Mouse (Mus musculus) layer of hippocampus, adult 18-20 months (tissue): ENCODE measurements around the gene Cntrl. TPM values are rescaled to one million over a fixed set of nuclear protein-coding genes. Genes with fewer than 3 reads are reported as not detected.

Experiments used
- DNase-seq, 2 experiments: peaks; one replicate each; pipeline ENCODE4 v3.0.0; 2022; ENCODE audit warnings: low spot score in 2 of 2
- long read RNA-seq: library from polyadenylated mRNA; stranded (forward); transcript quantifications from one replicate; pipeline ENCODE4 v2.0.0, GENCODE M21; 2021
- total RNA-seq, 2 experiments: library from RNA; stranded (reverse); gene quantifications; 2 replicates each; pipeline ENCODE4 v1.2.3; 2021

The Cntrl gene
- total RNA-seq: 1 to 10 TPM; 9.1 to 10.0 TPM
- long read RNA-seq, partial matches to known transcripts: 4 of 7 reads
- long read RNA-seq, other reads (novel, unspliced or antisense): 3 of 7 reads

DNA sequence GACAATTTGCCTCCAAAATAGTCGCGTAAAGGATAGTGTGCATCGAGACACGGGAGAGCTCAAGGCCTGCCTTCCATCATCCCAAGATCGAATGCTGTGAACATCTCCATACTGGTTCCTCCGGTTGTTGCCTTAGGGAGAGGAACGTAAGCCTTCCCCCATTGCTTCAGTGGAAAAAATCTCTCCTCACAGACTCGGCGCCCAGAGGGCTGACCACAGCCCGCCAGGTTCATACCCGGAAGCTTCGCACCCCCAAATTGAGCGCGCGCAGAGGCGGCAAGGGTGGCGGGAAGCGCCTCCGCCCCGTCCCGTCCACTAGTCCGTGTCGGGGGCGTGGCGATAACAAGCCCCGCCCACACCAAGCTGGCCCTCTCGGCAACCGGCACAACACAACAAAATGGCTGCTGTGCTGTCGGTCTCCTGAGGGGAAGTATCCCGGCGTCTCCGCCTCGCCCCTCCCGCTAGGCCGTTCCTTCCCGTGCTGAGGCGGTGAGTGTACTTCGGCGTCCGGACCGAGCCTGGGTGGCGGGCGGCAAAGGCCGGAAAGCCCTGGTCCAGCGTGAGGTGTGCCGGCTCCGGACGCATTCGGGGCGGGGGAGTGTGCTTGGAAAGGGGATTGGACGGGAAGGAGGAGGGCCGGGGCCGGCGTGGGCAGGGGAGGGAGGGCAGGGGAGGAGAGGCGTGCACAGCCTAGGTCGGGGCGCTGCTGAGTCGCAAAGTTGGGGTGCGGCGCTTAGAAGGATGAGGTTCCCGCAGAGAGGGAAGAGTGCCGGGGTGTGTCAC, at the start of gene Cntrl:
Cntrl (plus strand) TSS at position 352 of the 783 bp plus-strand sequence.
- DNase-seq: peak; percentile 88 to 95

DNA sequence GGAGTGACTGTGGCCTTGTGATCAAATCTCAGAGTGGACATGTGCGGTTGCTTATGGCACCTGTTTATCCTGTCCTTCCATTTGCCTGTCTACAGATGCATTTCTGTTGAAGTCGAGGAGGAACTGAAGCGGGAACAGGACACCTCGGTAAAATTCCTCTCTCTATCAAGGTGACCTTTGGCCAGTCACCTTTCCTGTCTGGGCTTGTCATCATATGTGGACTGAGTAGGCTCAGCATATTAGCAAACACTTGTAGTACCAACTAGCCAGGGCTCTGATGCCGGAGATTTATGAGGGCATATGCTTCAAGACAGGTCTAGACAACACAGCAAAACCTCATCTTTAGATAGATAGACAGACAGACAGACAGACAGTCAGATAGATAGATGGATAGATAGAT, 49.0 kb upstream of the Cntrl start:
- no peak for DNase-seq

DNA sequence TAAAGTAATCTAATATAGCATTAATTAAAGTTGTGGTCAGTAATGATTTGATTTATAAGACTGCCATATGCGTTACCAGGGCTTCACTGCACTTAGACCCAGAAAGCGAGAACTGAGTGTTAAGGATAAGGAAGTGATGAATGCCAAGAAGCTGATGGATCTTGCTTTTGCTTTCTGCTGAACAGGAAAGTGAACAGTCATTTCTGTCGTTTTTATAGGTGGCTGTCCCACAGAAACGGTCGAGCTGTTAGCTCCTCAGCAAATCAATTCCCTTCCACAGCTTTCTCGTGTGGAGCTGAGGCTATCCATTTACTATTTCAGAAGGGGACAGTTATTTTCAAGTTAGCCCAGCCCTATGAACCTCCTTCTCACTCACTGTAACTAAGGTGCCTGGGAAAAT, 48.4 kb upstream of the Cntrl start:
- DNase-seq: no peak

DNA sequence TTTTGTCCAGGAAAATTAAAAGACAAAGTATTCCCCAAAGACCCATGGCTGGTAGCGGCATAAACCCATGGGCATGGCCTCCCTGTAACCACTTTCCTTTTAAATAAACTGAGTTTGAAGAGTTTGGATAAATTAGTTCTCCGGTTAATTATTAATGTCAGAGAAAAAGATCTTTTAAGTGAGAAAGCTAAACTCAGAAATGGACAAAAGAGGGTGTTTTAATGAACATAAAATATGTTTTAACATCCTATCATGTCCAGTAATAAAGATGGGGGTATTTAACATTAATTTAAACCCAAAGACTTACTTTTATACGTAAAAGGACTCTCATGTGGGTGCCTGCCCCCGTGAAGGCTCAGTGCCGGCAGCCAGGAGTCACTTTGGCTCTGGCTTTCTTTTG, 48.0 kb upstream of the Cntrl start, which contains the start of gene Hc:
Hc (minus strand) TSS at position 101 of the 400 bp plus-strand sequence.
- no peak for DNase-seq

DNA sequence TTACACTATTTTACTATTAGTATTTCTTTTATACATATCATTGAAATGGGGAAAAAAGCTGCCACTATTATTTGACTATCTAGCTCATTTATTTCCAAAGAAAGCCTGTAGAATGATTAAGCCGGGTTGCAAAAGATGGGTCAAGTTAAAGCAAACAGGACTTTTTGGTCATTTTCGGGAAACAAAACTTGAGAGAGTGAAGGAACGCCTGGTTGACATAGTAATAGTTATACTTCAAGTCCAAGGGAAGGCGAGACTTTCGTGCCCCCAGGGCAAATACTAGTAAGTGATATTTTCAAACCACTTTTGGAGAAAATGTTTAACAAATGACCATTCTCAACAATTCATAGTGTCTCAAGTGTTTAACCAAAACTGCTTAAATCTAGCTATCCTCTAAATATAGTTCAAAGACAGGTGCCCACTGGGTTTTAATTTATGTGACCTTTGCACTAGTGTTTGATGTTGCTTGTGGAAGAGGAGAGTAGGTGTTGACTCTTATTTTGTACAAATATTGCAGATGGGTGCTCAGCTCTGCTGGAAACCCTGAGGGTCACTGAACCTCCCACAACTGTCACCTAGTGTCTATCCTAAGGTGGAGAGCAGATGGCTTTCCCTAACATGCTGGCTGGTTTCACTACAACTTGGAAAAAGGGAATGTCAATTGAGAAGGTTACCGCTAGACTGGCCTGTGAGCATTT, 45.8 kb upstream of the Cntrl start:
- DNase-seq: no peak

DNA sequence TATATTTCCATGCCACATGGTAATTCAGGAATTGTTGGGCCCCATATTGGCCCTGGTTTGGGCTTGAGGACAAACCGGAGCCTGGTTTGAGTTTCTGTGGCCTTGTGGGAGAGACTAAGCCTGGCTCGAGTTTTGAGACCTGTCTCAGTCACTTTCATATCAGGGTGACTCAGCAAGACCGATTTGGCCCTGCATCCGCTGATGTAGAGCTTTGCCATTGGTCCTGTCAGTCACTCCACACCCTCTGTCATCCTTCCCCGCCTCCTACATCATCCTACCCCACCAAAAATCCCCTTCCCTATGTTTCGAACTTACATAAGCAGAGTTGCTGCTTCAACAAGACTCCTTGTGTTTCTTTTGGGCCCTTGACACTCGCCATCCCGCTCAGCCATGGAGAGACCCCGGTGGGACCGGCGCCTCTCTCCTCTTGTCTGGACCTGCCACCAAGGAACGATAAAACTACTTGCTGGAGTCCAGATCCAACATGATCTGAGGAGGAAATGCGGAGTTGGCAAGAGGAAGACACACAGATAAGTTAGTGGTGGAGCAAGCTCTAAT, 42.7 kb upstream of the Cntrl start:
- no peak for DNase-seq

DNA sequence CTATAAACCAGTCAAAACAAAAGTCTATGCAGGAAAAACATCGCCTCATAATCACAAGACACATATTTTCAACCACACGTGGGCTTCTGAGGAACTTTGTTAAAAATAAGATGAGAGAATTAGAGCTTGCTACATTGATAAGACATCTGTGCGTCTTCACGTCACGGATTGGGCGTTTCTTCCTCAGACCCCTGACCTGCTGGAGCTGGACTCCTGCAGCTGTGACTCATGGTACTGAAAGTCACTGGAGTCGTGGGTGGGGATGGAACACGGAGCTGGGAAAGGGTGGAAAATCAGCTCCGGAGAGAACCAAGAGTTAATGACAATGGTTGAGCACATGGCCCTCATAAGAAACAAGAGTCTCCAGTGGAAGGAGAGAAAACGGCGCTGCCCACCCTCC, 42.2 kb upstream of the Cntrl start:
- no peak for DNase-seq

DNA sequence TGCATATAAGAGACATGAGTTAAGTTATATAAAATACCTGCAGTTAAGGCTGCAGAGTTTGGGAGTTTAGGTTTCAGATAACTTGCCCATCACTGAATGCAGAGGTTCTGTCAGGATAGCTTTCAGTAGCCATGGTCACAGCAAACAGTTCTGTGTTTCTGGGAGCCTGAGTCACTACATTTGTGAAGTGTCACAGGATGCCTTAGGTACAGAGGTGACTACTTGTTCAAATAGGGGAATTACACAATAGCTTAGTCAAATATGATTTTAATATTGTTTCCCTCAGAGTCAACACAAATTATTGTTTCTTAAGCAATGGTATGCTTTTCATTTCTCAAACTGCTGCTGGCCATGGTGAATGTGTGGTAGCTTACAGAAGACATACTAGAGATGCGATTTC, 40.2 kb upstream of the Cntrl start:
- no peak for DNase-seq

DNA sequence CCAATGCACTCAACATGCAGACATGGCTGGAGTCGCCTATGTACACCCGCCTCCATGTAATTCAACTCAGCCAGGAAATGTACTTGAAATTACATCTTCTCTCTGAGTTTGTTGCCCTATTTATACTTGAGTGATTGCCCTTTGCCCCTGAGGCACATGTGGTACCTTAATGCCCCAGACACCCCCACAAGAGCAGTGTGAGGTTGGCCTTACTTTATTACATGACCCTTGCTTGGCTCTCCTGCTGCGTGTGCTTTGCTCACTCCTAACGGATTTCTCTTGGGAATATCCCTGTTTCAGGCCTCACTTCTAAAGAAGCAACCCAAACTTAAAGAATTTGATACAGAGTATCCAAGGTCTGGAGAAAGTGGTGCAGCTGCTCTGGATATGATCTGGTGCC, 39.0 kb upstream of the Cntrl start:
- no peak for DNase-seq

DNA sequence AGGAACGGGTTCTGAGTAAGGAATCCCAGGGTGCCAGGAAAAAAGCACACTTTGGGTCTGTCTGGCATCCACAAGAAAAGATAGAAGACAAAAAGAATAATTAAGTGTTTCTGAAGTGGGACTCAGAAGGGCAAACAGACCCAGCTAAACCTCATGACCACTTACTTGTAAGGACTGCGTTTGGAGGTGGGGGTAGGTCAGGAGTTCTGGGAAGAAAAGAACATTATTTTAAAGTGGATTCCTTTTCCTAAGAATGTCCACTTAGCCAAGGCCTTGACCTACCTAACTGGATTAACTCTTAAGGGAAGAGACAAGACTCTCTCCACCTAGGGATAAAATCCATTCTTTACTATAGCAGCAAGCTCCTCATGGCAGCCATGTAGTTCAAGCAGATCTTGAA, 36.7 kb upstream of the Cntrl start:
- no peak for DNase-seq

DNA sequence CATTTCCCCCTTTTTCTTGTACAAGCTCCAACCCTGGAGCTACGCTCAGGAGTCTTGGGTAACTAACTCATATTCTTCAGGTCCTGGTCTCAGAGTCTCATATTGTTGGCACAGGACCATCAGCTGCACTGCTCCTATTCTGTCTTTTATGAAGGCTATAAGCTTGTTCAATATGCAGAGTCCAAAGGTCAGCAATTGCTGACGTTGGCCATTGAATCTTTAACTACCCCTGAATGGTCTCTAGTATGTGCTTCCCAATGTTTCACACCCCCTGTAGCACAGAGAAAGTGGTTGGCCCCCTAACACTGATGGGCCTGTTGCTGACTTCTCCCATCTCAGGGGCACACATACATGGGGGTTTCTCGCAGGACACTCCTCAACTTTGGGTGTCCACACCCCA, 35.0 kb upstream of the Cntrl start:
- DNase-seq: no peak

DNA sequence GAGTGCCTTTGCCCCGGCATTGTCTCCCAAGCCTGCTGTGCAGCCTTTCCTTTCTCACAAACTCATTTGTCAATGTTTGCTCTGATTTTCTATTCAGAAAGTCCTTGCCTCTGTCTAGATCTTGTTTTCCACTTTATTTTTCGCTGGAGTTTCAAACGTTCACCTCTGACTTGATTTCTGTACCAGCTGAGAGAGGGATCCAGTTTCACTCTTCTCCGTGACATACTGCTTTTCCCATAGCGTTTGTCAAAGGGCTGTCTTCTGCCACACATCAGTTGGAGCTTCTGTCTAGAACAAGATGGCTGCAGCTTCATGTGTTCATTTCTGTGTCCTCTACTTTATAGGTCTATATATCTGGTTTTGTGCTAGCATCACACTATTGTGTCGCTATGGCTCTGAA, 30.1 kb upstream of the Cntrl start:
- no peak for DNase-seq

DNA sequence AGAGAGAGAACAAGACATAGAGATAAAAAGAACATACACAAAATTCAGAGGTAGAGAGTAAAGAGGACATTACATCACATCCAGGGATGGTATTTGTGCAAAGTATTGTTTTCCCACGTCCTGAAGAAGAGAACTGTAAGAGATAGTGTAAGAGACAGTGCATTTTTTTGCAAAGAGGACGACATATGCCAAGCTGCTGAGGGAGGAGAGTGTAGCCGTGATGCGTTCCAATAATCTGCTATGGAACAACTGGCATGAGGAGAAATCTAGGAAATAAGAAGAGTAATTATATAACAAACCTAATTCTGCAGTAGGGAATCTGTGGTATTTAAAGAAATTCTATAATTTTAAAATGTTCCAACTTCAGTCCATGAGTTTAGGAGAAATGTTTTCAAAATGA, 21.9 kb upstream of the Cntrl start:
- DNase-seq: peak; percentile 31 to 53

DNA sequence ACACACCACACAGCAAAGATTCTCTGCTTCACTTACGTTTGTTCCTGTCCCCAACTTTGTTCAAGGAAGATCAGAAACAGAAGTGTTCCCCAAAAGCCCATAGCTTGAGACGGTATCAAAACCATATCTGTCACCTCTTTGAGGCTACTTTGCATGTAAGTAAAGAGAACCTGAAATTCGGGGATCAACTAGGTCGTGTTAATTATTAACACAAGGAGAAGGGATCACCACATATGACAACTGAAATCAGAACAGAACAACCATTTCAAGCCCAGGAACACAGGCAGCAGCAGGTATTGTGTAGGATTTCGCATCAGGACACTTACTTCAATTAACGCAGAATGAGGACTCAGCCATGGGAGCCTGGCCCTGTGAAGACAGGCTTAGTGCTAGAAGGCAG, 8.8 kb upstream of the Cntrl start:
- no peak for DNase-seq

DNA sequence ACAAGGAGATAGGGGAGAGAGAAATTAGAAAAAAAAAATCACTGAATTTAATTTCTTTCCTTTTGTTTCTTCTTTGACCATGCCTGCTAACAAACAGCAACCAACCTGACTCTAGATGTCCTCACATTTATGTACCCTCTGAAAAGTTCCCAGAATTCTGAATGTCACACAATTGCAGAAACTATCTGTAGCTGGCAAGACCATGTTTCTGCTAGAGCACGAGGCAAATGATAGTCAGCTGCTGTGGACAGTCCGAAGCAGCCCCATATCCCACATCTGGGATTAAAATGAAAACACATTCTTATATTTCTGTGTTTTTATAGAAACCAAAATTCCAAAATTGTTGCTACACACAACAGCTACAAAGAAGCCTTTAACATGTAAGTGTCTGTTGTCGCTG, 7.8 kb upstream of the Cntrl start, which contains the start of gene AI182371:
AI182371 (minus strand) TSS at position 101 of the 400 bp plus-strand sequence.
- DNase-seq: no peak

DNA sequence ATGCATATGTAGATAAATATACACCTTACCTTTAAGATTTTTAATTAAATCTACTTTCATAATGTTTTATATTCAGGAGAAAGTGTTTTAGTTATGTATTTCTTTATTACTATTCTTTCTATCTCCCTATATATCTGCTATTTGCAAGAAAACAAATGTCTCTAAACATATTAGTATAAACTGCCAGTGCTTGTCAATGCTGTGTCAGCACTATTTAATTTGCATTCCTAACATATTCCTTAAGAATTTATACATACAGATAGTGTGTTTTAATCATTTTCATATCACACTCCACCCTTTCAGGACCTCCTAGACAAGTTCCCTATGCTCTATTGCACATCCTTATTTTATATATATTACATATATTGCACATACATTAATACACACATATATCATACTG, 6.5 kb upstream of the Cntrl start:
- DNase-seq: no peak

DNA sequence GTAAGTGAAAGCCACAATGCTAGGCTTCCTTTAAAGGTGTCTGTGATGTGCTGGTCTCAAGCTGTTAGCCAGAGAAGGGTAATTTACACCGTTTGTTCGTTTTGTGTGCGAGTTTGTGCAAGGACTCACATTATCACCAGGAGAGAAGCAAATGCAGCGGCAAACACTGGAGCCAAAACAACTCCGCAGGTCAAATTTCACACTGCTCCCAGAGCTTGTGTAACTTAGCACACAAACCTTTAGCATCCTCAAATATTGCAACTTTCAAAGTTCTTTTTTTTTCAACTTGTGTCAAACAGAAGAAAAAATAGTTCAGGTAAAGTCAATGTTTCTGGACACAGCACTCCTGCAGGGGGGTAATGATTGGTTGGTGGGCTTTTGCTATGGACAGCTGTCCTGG, 5.7 kb upstream of the Cntrl start:
- DNase-seq: no peak

DNA sequence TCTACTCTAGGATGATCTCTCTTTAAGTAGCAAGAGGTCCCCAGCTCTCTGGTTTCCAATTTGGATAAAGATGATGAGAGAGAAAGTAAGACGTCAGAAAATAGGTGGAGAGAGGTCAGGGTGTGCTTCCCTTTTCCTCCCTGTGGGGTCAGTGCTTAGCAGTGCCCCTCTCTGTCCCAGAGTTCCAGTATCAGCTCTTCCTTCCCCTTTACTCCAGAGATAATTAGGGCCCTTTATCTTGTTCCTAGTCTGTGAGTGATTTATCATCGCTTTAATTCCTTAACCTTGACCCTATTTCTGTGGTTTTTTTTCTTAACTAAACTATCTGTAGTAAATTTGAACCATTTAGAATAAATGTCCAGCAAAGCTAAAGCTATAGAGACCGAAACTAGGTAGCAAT, 4.4 kb upstream of the Cntrl start:
- DNase-seq: no peak

DNA sequence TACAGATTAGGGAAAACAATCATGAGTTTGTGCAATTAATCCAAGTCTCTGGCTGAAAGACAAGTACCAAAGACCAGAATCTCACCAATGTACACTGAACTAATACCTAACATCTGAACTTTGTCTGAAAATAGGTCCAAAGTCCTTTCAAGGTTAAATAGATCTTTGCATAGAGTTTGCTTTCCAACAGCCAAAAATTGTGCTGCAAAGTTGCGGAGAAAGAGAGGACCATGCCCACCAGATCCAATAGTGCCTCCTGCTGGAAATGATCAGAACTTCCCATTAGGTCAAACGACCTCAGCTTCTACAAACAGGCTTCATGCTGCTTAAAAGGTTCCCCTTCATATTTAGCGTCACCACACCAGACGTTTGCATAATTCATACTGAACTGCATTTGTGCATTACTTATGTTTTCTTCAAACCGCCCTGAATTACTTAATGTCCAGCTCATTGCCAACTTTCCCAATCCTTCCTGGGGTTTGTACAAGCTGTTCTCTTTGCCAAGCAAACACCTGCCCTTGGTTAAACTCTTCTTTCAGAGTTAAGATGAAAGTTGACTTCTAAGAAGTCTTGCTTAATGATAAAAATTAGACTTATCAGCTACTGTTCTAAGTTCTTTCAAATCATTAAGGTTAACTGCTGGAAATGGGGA, 1.2 kb upstream of the Cntrl start:
- peak in 1 of 2 experiments; percentile 14 for DNase-seq

DNA sequence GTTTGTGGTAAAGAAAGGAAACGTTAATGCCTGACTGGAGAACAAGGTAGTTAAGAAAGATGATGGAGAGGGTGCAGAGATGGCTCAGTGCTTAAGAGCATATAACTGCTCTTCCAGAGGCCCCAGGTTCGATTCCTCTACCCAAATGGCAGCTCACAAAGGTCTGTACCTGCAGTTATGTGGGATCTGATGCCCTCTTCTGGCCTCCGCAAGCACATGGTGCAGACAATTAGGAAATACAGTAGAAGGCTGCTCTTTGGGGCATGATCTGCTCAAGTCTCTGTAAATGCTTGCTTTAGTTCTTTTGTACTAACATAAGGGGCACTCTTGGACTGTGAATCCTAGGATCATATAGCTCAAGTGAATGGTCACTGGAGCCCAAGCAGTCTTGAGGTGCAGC, 580 bp upstream of the Cntrl start:
- DNase-seq: peak; percentile 21 to 68

DNA sequence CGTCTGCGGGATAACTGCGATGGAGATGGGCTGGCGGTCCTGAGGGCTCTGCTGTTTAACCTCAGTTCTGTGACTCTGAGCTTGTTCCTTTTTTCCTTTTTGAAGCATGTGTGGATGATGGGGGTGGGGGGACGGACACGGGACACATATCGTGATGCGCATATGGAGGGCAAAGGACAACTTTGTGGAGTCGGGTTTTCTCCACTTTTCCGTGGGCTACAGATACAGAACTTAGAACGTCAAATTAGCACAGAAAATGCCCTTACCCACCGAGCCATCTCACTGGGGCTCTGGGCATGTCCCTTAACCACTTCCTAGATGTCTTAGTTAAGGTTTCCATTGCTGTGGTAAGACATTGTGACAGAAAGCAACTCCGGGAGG, 622 bp downstream of the Cntrl start:
- DNase-seq: no peak

DNA sequence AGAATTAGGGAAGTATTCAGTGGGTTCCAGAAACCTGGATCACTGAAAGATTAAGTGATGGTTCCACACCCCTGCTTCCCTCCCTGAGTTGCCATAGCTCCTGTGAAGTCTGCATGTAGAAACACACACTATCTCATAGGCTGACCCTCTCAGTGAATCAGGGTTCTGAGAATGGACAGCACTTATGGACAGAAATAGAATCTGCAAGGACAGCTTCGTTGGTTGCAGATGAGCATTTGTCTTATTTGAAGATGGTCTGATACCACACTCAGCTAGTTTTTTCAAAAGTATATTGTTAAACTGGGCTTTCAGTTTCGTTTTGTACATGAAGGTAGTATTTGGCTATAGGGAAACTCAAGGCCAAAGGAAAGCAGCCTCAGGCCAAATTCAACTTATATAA, 1.2 kb downstream of the Cntrl start:
- DNase-seq: no peak
